Mouse (Mus musculus): ENCODE measurements around the gene Bricd5. TPM values are rescaled to one million over a fixed set of nuclear protein-coding genes. Genes with fewer than 3 reads are reported as not detected.

Gene Bricd5
- total and polyA plus RNA-seq, 2 experiments from 2014 or later: 1.4 to 4.0 TPM

DNA sequence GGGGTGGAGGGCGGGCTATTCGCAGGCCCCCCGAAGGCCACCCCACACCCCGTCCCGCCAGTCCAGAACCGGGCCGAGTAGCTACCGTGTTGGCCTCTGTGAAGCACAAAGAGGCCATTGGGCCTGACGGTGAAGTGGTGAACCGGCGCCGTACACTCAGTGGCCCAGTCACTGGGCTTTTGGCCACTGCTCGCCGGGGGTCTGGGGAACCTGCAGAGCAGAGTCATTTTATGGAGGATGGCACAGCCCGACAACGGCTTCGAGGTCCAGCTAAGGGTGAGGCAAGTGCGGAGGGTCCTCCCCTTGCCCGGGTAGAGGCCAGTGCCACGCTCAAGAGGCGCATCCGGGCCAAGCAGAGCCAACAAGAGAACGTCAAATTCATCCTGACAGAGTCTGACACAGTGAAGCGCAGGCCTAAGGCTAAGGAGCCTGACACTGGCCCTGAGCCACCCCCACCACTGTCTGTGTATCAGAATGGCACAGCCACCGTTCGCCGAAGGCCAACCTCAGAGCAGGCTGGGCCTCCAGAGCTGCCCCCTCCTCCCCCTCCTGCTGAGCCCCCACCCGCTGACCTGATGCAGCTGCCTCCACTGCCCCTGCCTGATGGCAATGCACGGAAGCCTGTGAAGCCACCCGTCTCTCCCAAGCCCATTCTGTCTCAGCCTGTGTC lies 31.7 kb downstream of the Bricd5 start:
- TF ChIP-seq CTCF (IDR thresholded peaks at IDR 0.05; ENCODE audit: low read depth): no peak
- DNase-seq (ENCODE audit: low spot score) (no peak), ATAC-seq (no peak)
- H3K4me3 ChIP-seq (ENCODE audit: low read length): no peak overlapping the region
- 78% methylated on average over 30 of the region's 30 CpGs for WGBS
- no peaks in the 10 kb centered on the region for H3K9me3 ChIP-seq (ENCODE audit: low read length)
- H3K27ac ChIP-seq: peak overlapping the region; percentile 67
- H3K4me1 ChIP-seq (ENCODE audit: insufficient read depth, low read length): 0 out of 2 replicates have a peak, but pooled peaks cover 2% of the 10 kb centered on the region
- H3K27me3 ChIP-seq (ENCODE audit: insufficient read depth, low read length): no peaks in the 10 kb centered on the region
- no peak overlapping the region for H3K4me2 ChIP-seq (ENCODE audit: low read depth, low read length)
- peak overlapping the region; percentile 21; the same call in 1 of the 2 replicates for H3K9ac ChIP-seq (replicated peaks; ENCODE audit: low read length)
- H3K36me3 ChIP-seq (ENCODE audit: insufficient read depth, low read length): peaks cover 60% of the 10 kb centered on the region

DNA sequence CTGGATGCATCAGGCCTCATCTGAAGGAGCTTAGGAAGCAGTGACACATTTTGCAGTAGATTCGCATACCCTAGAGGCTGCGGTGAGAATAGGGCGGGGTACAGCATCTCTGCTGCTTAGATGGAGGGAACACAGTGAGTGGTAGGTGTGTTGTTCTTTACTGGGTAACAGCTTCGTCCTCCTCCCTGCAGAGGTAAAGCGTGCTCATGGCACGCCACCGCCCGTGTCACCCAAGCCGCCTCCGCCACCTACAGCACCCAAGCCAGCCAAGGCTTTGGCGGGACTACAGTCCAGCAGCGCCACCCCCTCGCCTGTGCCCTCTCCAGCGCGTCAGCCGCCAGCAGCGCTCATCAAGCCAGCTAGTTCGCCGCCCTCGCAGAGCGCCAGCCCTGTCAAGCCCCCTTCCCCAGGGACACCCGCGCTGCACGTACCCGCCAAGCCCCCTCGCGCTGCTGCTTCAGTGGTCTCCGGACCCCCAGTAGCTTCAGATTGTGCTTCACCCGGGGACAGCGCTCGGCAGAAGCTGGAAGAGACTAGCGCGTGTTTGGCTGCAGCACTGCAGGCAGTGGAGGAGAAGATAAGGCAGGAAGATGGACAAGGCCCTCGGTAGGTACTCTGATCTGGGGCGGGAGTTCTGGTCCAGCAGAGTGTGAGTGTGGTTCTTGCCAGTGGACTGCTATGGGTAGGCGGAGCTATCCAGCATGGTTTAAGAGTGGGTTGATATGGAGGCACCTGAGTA lies 32.8 kb downstream of the Bricd5 start:
- ATAC-seq (peak; percentile 33), DNase-seq (ENCODE audit: low spot score) (peak; percentile 59)
- no peaks in the 10 kb centered on the region for H3K27me3 ChIP-seq (ENCODE audit: insufficient read depth, low read length)
- no peaks in the 10 kb centered on the region for H3K9me3 ChIP-seq (ENCODE audit: low read length)
- H3K4me2 ChIP-seq (ENCODE audit: low read depth, low read length): 0 out of 2 replicates have a peak overlapping the region, but pooled peaks have one; percentile 6
- 0 out of 2 replicates have a peak, but pooled peaks cover 2% of the 10 kb centered on the region for H3K4me1 ChIP-seq (ENCODE audit: insufficient read depth, low read length)
- WGBS: 34% methylated on average over 36 of the region's 36 CpGs
- peak overlapping the region; percentile 67 for H3K27ac ChIP-seq
- no peak overlapping the region for H3K4me3 ChIP-seq (ENCODE audit: low read length)
- peaks cover 60% of the 10 kb centered on the region for H3K36me3 ChIP-seq (ENCODE audit: insufficient read depth, low read length)
- TF ChIP-seq CTCF (IDR thresholded peaks at IDR 0.05; ENCODE audit: low read depth): no peak
- H3K9ac ChIP-seq (replicated peaks; ENCODE audit: low read length): peak overlapping the region; percentile 21; the same call in 1 of the 2 replicates

DNA sequence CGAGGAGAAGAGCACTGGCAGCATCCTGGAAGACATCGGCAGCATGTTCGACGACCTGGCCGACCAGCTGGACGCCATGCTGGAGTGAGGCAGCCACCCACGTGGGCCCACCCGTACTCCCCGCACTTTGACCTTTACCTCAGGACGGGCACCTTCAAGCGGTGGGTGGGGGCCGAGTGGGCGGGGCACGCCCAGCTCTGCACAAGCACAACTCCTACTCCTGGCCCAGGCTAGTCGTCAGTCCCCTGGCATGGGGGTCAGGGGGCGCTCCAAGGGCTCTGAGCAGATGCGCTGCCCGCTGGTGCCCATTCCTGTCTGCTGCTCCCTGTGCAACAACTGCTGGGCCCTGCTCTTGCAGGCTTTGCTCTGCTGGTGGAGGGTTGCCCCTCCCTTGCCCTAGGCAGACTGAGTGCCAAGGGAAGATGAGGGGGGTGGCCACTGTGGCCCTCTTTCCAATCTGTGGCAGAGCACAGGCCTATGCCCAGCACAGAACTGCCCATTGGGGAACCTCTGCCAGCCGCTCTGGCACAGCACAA lies 33.5 kb downstream of the Bricd5 start:
- WGBS: 44% methylated on average over 15 of the region's 19 CpGs
- TF ChIP-seq CTCF (IDR thresholded peaks at IDR 0.05; ENCODE audit: low read depth): no peak
- Histone ChIP-seq H3K36me3 (ENCODE audit: insufficient read depth, low read length) (peaks cover 60% of the 10 kb centered on the region), H3K9ac (replicated peaks; ENCODE audit: low read length) (no peak overlapping the region), H3K4me3 (ENCODE audit: low read length) (no peak overlapping the region), H3K4me2 (ENCODE audit: low read depth, low read length) (no peak overlapping the region), H3K27me3 (ENCODE audit: insufficient read depth, low read length) (no peaks in the 10 kb centered on the region), H3K4me1 (ENCODE audit: insufficient read depth, low read length) (0 out of 2 replicates have a peak, but pooled peaks cover 2% of the 10 kb centered on the region), H3K27ac (peak overlapping the region; percentile 67; the same call in 1 of the 2 replicates), H3K9me3 (ENCODE audit: low read length) (no peaks in the 10 kb centered on the region)
- ATAC-seq (peak; percentile 16; the same call in 1 of the 2 replicates), DNase-seq (ENCODE audit: low spot score) (no peak)

DNA sequence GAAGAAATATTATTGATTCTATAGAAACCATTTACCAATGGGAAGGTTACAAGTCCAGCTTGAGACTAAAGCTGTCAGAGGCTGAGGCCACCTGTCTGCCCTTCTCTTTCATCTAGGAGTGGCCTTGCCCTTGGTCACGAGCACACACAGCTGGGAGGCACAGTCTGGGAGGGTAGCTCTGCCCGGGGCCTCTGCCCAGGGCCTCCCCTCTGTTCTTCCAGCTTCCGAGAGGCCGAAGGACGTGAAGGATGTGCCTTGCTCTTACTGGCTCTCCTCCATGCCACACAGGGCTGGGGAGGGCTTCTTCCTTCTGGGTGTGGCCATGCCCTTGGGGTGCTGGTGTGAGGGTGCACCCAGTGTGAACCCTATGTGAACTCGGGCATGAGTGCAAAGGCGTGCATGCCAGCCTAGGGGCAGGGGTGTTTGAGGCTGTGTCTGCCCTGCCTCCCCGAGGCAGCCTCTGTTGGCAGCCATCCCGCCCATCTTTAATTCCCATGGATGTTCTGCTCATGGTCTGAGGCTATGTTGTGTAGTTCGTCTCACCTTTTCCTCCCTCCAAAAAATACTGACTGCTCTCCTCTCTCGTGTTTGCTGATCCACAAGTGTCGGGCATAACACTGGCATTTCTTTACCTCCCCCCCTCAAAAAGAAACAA lies 34.2 kb downstream of the Bricd5 start:
- no peak for DNase-seq (ENCODE audit: low spot score)

DNA sequence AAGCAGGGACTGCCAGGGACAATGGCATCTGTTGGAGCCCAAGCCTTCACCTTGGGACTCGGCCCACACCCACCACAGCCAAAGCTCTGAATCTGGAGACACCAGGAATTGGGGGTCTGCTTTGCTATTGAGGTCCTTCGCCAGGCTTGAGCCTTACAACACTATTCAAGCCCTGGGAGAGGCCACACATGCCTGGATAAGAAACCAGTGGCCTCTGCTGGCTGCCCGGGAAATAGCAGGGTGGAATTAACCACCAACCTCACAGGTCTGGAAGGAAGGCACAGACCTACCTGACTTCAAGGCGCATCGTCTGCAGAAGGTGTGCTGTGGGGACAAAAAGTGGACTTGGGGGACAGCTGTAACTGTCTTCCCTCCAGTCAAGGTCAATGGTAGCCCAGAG lies 39.9 kb downstream of the Bricd5 start:
- Histone ChIP-seq H3K27ac (no peak overlapping the region), H3K4me3 (ENCODE audit: low read length) (no peak overlapping the region), H3K4me1 (ENCODE audit: insufficient read depth, low read length) (no peaks in the 10 kb centered on the region), H3K9ac (replicated peaks; ENCODE audit: low read length) (no peak overlapping the region), H3K36me3 (ENCODE audit: insufficient read depth, low read length) (peaks cover 73% of the 10 kb centered on the region), H3K4me2 (ENCODE audit: low read depth, low read length) (no peak overlapping the region), H3K27me3 (ENCODE audit: insufficient read depth, low read length) (no peaks in the 10 kb centered on the region), H3K9me3 (ENCODE audit: low read length) (no peaks in the 10 kb centered on the region)
- WGBS: 57% methylated on average over 5 of the region's 5 CpGs
- peak; percentile 77 for ATAC-seq
- peak; percentile 85 for TF ChIP-seq CTCF (IDR thresholded peaks at IDR 0.05; ENCODE audit: low read depth)
- peak; percentile 78 for DNase-seq (ENCODE audit: low spot score)

More for the DNA sequence above, 34.2 kb downstream of the Bricd5 start:
- H3K36me3 ChIP-seq (ENCODE audit: insufficient read depth, low read length): peaks cover 54% of the 10 kb centered on the region
- 0 out of 2 replicates have a peak, but pooled peaks cover 2% of the 10 kb centered on the region for H3K4me1 ChIP-seq (ENCODE audit: insufficient read depth, low read length)
- TF ChIP-seq CTCF (IDR thresholded peaks at IDR 0.05; ENCODE audit: low read depth): no peak
- H3K27me3 ChIP-seq (ENCODE audit: insufficient read depth, low read length): no peaks in the 10 kb centered on the region
- peak overlapping the region; percentile 12; the same call in 1 of the 2 replicates for H3K27ac ChIP-seq
- no peaks in the 10 kb centered on the region for H3K9me3 ChIP-seq (ENCODE audit: low read length)
- H3K9ac ChIP-seq (replicated peaks; ENCODE audit: low read length): no peak overlapping the region
- no peak overlapping the region for H3K4me3 ChIP-seq (ENCODE audit: low read length)
- 69% methylated on average over 12 of the region's 12 CpGs for WGBS
- no peak for ATAC-seq
- H3K4me2 ChIP-seq (ENCODE audit: low read depth, low read length): no peak overlapping the region

All from hindbrain, postnatal 0 days (tissue).